Mouse (Mus musculus) frontal cortex, adult (tissue): Measurements from ENCODE around the gene Emd.
A peak's percentile ranks its signal among the peaks of the same experiment; 100 is the strongest.

ENCODE experiments used
- ATAC-seq: cut with Nextera tagmentation; 2 replicates; pipeline ENCODE4 v1.9.2; 2017; ENCODE audit warnings: mild to moderate bottlenecking, moderate library complexity, mixed read lengths; ENCODE audit not compliant: low TSS enrichment

The Emd gene

GRCm38 (mm10) chrX:74273422-74274322 lies 19.2 kb downstream of the Emd start:
- no peak for ATAC-seq

GRCm38 (mm10) chrX:74277916-74278315 lies 23.4 kb downstream of the Emd start:
- no peak for ATAC-seq

- ATAC-seq, result no peak
These were observed 26.7 kb downstream of the Emd start for GRCm38 (mm10) chrX:74281041-74281731.

GRCm38 (mm10) chrX:74281732-74282394 lies 27.4 kb downstream of the Emd start, which contains the start of the genes Taz and Dnase1l1:
Taz (plus strand) TSS chrX:74281912.
Dnase1l1 (minus strand) TSS chrX:74282337.
- peak; percentile 89 for ATAC-seq

GRCm38 (mm10) chrX:74282395-74283091 lies 28.1 kb downstream of the Emd start:
- ATAC-seq, result peak; percentile 84

- 0 out of 2 replicates have a peak, but pooled peaks have one; percentile 3 for ATAC-seq
These were observed 28.6 kb downstream of the Emd start for GRCm38 (mm10) chrX:74283092-74283437.

- no peak for ATAC-seq
These were observed 38.9 kb downstream of the Emd start for GRCm38 (mm10) chrX:74293431-74293830.

GRCm38 (mm10) chrX:74296538-74297448 lies 42.3 kb downstream of the Emd start, which contains the start of gene Atp6ap1:
Atp6ap1 (plus strand) TSS chrX:74297097.
- ATAC-seq, result peak; percentile 99

GRCm38 (mm10) chrX:74298348-74298747 lies 43.9 kb downstream of the Emd start:
- no peak for ATAC-seq

GRCm38 (mm10) chrX:74299721-74300120 lies 45.2 kb downstream of the Emd start:
- no peak for ATAC-seq

- ATAC-seq, result peak; percentile 89
These were observed 50.6 kb downstream of the Emd start, which contains the start of gene Gdi1 for GRCm38 (mm10) chrX:74304867-74305700. Gdi1 (plus strand) TSS chrX:74304998.
